Mouse (Mus musculus): Measurements from ENCODE around the gene Cacna1s.

The Cacna1s gene

GRCm38 (mm10) chr1:136061041-136061789 lies 8.7 kb downstream of the Cacna1s start:
- Histone ChIP-seq H3K27me3 (ENCODE audit: insufficient read depth, low read length) (peaks cover 32% of the 10 kb centered on the region), H3K4me1 (replicated peaks; ENCODE audit: low read depth, low read length) (no peaks in the 10 kb centered on the region; the same call in 1 of the 2 replicates), H3K36me3 (ENCODE audit: insufficient read depth, low read length) (no peaks in the 10 kb centered on the region), H3K4me3 (replicated peaks; ENCODE audit: low read length) (no peak overlapping the region), H3K9me3 (ENCODE audit: low read length) (no peaks in the 10 kb centered on the region)
- TF ChIP-seq NANOG (IDR thresholded peaks at IDR 0.05; ENCODE audit: borderline replicate concordance, low read length) (no peak), CTCF (conservative IDR thresholded peaks at IDR 0.05; ENCODE audit: low read length) (no peak), POU5F1 (IDR thresholded peaks at IDR 0.05; ENCODE audit: borderline replicate concordance, low read length) (no peak)

- H3K36me3 ChIP-seq (ENCODE audit: insufficient read depth, low read length): no peaks in the 10 kb centered on the region
- no peak for TF ChIP-seq CTCF (conservative IDR thresholded peaks at IDR 0.05; ENCODE audit: low read length)
- TF ChIP-seq POU5F1 (IDR thresholded peaks at IDR 0.05; ENCODE audit: borderline replicate concordance, low read length): no peak
- TF ChIP-seq NANOG (IDR thresholded peaks at IDR 0.05; ENCODE audit: borderline replicate concordance, low read length): no peak
- H3K27me3 ChIP-seq (ENCODE audit: insufficient read depth, low read length): peaks cover 32% of the 10 kb centered on the region
- no peaks in the 10 kb centered on the region; the same call in 1 of the 2 replicates for H3K4me1 ChIP-seq (replicated peaks; ENCODE audit: low read depth, low read length)
- no peak overlapping the region for H3K4me3 ChIP-seq (replicated peaks; ENCODE audit: low read length)
- no peaks in the 10 kb centered on the region for H3K9me3 ChIP-seq (ENCODE audit: low read length)
These were observed 9.2 kb downstream of the Cacna1s start for GRCm38 (mm10) chr1:136061790-136062141.

- peaks cover 35% of the 10 kb centered on the region for H3K27me3 ChIP-seq (ENCODE audit: insufficient read depth, low read length)
- TF ChIP-seq NANOG (IDR thresholded peaks at IDR 0.05; ENCODE audit: borderline replicate concordance, low read length): no peak
- TF ChIP-seq POU5F1 (IDR thresholded peaks at IDR 0.05; ENCODE audit: borderline replicate concordance, low read length): no peak
- TF ChIP-seq CTCF (conservative IDR thresholded peaks at IDR 0.05; ENCODE audit: low read length): no peak
- H3K36me3 ChIP-seq (ENCODE audit: insufficient read depth, low read length): no peaks in the 10 kb centered on the region
- H3K4me1 ChIP-seq (replicated peaks; ENCODE audit: low read depth, low read length): no peaks in the 10 kb centered on the region; the same call in 1 of the 2 replicates
- no peak overlapping the region for H3K4me3 ChIP-seq (replicated peaks; ENCODE audit: low read length)
- no peaks in the 10 kb centered on the region for H3K9me3 ChIP-seq (ENCODE audit: low read length)
These were observed 11.4 kb downstream of the Cacna1s start for GRCm38 (mm10) chr1:136063991-136064390.

- no peaks in the 10 kb centered on the region for H3K4me1 ChIP-seq (replicated peaks; ENCODE audit: low read depth, low read length)
- H3K27me3 ChIP-seq (ENCODE audit: insufficient read depth, low read length): peaks cover 23% of the 10 kb centered on the region
- no peaks in the 10 kb centered on the region for H3K9me3 ChIP-seq (ENCODE audit: low read length)
- no peak for TF ChIP-seq CTCF (conservative IDR thresholded peaks at IDR 0.05; ENCODE audit: low read length)
- TF ChIP-seq POU5F1 (IDR thresholded peaks at IDR 0.05; ENCODE audit: borderline replicate concordance, low read length): no peak
- no peak for TF ChIP-seq NANOG (IDR thresholded peaks at IDR 0.05; ENCODE audit: borderline replicate concordance, low read length)
- no peak overlapping the region for H3K4me3 ChIP-seq (replicated peaks; ENCODE audit: low read length)
- H3K36me3 ChIP-seq (ENCODE audit: insufficient read depth, low read length): no peaks in the 10 kb centered on the region
These were observed 14.1 kb downstream of the Cacna1s start for GRCm38 (mm10) chr1:136066621-136067020.

GRCm38 (mm10) chr1:136067579-136067978 lies 15.0 kb downstream of the Cacna1s start:
- Histone ChIP-seq H3K4me1 (replicated peaks; ENCODE audit: low read depth, low read length) (no peaks in the 10 kb centered on the region), H3K27me3 (ENCODE audit: insufficient read depth, low read length) (peaks cover 22% of the 10 kb centered on the region), H3K9me3 (ENCODE audit: low read length) (no peaks in the 10 kb centered on the region), H3K36me3 (ENCODE audit: insufficient read depth, low read length) (no peaks in the 10 kb centered on the region), H3K4me3 (replicated peaks; ENCODE audit: low read length) (no peak overlapping the region)
- TF ChIP-seq NANOG (IDR thresholded peaks at IDR 0.05; ENCODE audit: borderline replicate concordance, low read length) (no peak), CTCF (conservative IDR thresholded peaks at IDR 0.05; ENCODE audit: low read length) (no peak), POU5F1 (IDR thresholded peaks at IDR 0.05; ENCODE audit: borderline replicate concordance, low read length) (no peak)

GRCm38 (mm10) chr1:136076086-136076485 lies 23.5 kb downstream of the Cacna1s start:
- peaks cover 15% of the 10 kb centered on the region for H3K27me3 ChIP-seq (ENCODE audit: insufficient read depth, low read length)
- H3K9me3 ChIP-seq (ENCODE audit: low read length): no peaks in the 10 kb centered on the region
- H3K4me3 ChIP-seq (replicated peaks; ENCODE audit: low read length): no peak overlapping the region
- TF ChIP-seq CTCF (conservative IDR thresholded peaks at IDR 0.05; ENCODE audit: low read length): peak; percentile 54
- TF ChIP-seq POU5F1 (IDR thresholded peaks at IDR 0.05; ENCODE audit: borderline replicate concordance, low read length): no peak
- no peaks in the 10 kb centered on the region for H3K36me3 ChIP-seq (ENCODE audit: insufficient read depth, low read length)
- no peaks in the 10 kb centered on the region for H3K4me1 ChIP-seq (replicated peaks; ENCODE audit: low read depth, low read length)

- H3K9me3 ChIP-seq (ENCODE audit: low read length): no peaks in the 10 kb centered on the region
- no peaks in the 10 kb centered on the region for H3K36me3 ChIP-seq (ENCODE audit: insufficient read depth, low read length)
- TF ChIP-seq NANOG (IDR thresholded peaks at IDR 0.05; ENCODE audit: borderline replicate concordance, low read length) (no peak), POU5F1 (IDR thresholded peaks at IDR 0.05; ENCODE audit: borderline replicate concordance, low read length) (no peak), CTCF (conservative IDR thresholded peaks at IDR 0.05; ENCODE audit: low read length) (no peak)
- no peak overlapping the region for H3K4me3 ChIP-seq (replicated peaks; ENCODE audit: low read length)
- peaks cover 15% of the 10 kb centered on the region for H3K27me3 ChIP-seq (ENCODE audit: insufficient read depth, low read length)
- H3K4me1 ChIP-seq (replicated peaks; ENCODE audit: low read depth, low read length): no peaks in the 10 kb centered on the region
These were observed 25.1 kb downstream of the Cacna1s start for GRCm38 (mm10) chr1:136077656-136078055.

- H3K4me1 ChIP-seq (replicated peaks; ENCODE audit: low read depth, low read length): no peaks in the 10 kb centered on the region
These were observed 28.6 kb downstream of the Cacna1s start for GRCm38 (mm10) chr1:136081161-136081560.

More at GRCm38 (mm10) chr1:136081161-136081560, 28.6 kb downstream of the Cacna1s start:
- no peaks in the 10 kb centered on the region for H3K36me3 ChIP-seq (ENCODE audit: insufficient read depth, low read length)
- no peak for TF ChIP-seq CTCF (conservative IDR thresholded peaks at IDR 0.05; ENCODE audit: low read length)
- TF ChIP-seq NANOG (IDR thresholded peaks at IDR 0.05; ENCODE audit: borderline replicate concordance, low read length): no peak
- no peak for TF ChIP-seq POU5F1 (IDR thresholded peaks at IDR 0.05; ENCODE audit: borderline replicate concordance, low read length)
- no peak overlapping the region for H3K4me3 ChIP-seq (replicated peaks; ENCODE audit: low read length)
- peaks cover 26% of the 10 kb centered on the region for H3K27me3 ChIP-seq (ENCODE audit: insufficient read depth, low read length)
- H3K9me3 ChIP-seq (ENCODE audit: low read length): no peaks in the 10 kb centered on the region

All from E14TG2a.4 (cell line).